Mouse (Mus musculus) megakaryocyte-erythroid progenitor cell, adult 5-6 weeks (primary cell): ENCODE measurements at regions not wholly inside any gene's neighbourhood (a gene's known extent, or its start where the extent isn't known, plus 50 kb on each side); places are given as distances from the start of the nearest gene placed in this dataset.
A peak's percentile ranks its signal among the peaks of the same experiment; 100 is the strongest.
"Not testable (repeated sequence)": the region's sequence is repeated elsewhere in the genome, so short reads cannot be mapped to it uniquely, and the experiment has no call there.

Experiments
- ATAC-seq: replicated peaks from 2 replicates; pipeline ENCODE4 v1.8.0; 2016; ENCODE audit warnings: mild to moderate bottlenecking, inconsistent platforms; ENCODE audit not compliant: severe bottlenecking, poor library complexity, low FRiP score, low TSS enrichment

DNA sequence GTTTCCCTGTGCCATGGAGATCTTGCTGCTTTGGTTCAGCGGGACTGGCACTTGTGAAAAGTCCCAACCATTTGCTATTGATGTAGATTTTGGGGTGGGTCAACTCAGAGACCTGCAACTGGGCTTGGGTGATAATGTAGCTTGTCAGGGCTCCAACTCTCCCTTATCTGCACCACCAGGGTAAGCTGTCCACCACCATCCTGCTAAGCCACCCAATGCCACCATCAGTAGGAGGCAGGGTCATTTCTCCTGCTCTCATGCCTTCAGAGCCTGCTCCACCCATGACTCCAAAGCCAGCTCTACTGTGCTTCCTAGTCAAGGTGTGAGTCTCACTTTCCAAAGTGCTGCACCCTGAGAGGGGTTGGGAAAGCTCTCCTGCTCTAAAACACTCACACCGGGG, 776.2 kb downstream of the Diaph2 start:
- peak; percentile 61; the same call in 1 of the 2 replicates for ATAC-seq

DNA sequence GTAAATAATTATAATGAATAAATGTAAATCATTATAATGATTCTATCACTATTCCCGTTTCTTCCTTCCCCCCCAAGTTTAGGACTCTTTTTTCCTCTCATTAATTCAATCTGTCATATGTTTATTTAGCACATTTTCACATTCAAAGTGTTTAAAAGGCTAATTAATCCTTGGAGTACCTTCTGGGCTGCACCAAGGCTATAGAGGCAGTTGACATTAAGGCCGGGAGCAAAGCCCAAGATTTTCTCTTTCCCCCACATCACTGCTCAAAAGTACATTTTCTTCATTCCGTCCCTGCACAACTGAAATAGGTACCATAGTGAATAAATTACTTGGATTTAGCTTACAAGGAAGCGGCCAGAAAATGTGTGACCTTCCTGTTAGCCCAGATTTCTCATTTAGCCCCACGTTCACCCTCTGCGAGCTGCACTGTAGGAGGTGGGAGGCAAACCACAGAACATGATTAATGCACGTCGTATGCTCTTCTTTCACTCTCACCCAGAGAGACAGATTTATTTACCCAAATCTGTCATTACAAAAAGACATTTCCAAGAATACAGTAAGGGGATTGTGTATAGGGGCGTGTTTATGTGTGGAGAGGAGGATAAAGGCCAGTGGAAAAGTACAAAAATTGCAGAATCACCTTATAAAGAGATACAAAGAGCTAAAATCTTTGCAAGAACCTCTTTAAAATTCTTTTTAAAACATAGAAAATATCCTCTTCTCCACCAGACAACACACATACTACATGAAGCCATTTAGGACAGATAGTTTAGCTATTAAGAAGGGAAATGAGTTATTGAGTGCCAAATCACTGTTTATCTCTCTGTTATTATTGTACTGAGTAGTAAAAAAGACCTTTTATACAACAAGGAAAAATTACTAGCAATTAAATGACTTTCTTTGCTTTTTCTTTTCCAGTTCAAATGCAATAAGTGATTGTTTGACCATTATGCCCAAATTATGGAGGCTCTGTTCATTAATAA, 783.9 kb downstream of the Diaph2 start:
- ATAC-seq, result no peak

DNA sequence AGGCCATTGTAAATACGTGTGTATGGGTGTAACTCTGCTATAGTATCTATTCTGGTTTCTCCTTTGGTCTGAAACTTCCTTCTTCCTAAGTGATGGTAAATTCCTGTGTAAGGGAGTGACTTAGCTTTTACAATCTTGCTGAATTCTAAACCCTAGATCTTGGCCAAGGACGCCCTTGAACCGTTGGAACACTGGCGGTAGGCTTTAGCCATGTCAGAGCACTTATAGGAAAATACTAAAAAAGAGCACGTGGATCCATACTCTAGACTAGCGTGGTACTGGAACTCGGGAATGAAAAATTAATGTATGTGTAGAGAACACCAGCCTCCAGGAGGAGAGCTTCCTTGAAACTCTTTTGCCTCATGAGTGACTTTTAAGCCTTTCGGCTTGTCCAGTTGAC, 789.2 kb downstream of the Diaph2 start:
- ATAC-seq, result not testable (repeated sequence)

DNA sequence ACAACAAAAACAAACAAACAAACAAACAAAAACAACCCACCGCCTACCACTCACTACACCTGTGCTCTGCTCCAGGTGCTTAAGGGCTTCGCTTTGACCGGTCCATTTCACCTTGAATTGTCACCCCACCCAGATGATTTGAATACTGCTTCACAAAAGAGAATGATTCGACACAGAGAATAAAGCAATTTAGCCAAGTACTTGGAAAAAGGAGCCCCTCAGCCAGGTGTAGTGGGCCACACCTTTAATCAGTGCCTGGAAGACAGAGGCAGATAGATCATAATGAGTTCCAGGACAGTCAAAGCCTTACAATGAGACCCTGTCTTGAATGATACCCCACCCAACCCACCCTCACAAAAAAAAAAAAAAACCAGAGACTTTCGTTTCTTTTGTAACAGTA, 798.5 kb downstream of the Diaph2 start:
- ATAC-seq, result no peak

DNA sequence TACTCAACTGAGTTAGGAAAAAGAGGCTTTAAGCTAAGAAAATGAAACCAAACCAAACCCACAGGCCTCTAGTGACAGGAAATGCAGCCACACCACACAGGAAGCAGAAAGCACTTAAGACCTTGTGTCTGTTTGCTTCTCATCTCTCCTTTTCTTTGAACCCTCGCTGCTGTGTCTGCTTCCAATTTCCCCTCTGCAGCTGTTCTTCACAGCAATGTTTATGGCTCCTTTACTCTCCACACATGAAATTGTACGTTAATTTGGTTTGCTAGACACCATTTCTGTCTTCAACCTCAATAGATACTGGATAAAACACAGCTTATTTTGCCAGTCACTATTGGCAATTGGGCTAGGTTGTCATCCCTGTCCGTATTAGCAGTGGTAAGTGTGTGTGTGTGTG, 799.7 kb downstream of the Diaph2 start:
- ATAC-seq, result no peak

DNA sequence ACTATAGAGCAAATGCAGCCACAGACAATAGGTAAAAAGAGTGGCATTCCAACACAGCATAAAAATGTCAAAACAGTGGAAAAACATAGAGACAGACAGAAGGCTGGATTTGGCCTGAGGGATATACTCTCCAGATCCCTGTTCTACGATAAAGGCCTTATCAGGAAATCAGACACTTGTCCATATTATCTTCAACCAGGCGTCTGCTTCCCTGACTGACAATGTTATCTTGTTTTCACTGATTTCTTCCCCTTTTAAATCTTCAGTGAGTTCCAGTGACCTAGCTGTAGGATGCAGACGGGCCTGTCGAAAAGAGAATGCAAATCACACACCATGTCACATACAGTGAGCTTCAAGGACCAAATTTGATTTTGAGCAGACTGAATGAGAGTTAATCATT, 800.4 kb downstream of the Diaph2 start:
- ATAC-seq, result no peak

DNA sequence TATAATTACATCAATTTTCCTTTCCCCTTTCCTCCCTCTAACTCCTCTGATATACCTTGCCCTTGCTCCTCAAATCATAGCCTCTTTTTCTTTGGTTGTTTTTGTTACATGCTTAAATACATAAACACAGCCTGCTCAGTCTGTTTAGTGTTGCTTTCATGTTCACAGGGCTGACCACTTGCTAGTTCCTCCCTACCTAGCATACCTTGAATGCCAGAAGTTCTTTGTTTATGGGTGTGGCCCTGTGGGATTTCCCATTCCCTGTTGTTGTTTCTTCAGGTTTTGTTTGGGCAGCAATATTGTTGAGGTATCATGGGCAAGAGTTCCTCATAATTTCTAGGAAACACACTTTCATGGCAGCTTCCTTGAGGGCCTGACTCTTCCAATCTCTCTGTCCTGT, 807.7 kb downstream of the Diaph2 start:
- ATAC-seq, result no peak

DNA sequence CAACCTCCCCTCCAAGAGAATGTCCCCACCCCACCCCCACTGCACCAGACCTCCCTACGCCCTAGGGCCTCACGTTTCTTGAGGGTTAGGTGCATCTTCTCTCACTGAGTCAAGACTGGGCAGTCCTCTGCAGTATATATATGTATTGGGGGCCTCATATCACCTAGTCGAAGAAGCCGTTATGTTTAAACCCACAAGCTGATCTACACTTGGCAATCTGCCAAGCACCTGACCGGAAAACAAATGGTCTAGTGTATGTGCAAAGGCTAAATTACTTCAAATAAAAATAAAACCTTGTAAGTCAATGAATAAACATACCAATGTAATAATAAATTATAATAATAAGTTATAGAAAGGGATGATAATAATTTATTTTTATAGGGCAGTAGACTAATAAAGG, 828.2 kb downstream of the Diaph2 start:
- no peak for ATAC-seq

DNA sequence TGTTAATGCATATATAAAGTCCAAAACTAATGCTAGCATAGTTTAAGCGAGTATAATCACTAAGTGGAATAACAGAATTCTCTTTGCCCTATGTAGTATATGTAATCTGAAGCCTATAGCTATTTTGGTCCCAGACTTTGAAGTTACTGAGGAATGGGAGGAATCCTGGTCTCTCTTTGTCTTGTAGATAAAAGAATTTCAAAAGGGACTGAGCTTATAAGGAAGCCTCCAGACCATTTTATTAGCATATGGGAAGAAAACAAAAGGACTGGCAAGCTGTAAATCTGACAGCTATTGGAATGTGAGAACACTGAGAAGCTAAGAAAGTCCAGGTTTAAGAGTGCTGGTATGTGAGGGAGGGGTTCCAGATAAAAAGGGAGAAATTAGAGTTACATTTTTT, 847.1 kb downstream of the Diaph2 start:
- no peak for ATAC-seq

DNA sequence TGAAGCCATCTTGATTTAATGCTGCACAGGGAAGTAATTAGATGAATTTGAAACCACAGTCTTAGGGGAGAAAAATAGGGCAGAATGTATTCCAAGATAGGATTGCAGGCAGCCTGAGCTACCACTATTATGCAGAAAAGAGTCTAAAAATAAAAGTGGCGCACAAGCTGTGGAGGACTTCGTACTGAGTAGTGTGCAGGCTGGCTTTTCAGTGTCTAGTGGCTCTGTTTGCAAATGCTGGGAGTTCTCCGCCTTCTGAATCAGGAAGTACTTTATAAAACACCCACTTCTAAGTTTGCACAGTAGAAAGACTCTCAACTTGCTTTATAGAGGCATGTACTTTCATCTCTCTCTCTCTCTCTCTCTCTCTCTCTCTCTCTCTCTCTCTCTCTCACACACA, 852.4 kb downstream of the Diaph2 start:
- no peak for ATAC-seq

DNA sequence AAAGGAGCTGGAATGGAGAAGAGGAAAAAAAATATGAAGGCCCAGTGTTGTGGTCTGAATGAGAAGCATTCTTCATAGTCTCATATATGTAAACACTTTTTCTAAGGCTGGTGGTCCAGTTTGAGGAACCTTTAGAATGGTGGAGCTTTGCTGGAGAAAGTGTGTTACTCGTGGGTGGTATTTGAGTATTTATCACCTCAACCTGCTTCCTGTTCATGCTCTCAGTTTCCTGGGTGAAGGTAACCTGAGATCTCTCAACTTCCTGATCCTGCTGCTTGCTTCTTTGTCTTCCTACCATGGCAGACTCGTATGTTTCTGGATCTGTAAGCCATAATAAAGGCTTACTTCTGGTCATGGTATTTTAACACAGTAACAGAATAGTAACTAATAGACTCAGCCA, 889.0 kb downstream of the Diaph2 start:
- ATAC-seq, result no peak

DNA sequence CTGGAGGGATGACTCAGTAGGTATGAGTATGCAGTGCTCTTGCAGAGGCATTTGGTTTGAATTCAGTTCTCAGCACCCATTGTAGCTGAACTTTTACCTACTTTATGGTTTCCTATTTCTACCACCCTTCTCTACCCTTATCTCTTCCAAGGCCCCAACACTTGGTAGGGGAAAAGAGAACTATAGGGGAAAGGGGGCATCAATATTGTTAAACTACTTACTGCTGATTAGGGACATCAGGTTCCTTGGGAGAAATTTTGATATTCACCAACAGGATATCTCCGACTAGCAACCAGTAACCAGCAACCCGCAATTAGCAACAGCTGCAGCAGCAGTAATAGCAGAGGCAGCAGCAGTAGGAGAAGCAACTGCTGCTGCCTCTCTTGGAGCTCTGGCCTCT, 906.3 kb downstream of the Diaph2 start:
- no peak for ATAC-seq

DNA sequence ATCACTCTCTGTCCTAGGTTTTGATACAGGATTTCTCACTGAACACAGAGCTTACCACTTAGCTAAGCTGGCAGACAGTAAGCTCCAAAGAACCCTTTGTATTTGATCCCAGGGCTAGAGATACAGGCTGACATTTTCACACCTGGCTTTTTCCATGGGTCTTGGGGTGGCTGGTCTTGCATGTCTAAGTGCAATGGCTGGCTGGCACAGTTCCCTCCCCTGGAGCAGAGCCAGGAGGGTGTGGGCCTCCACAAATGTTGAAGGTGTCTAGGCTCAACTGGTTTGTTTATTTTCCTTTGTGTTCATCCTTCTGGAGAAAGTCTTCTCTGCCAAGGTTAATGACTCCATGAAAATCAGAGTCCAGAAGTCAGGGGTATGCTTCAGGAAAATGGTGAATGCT, 934.8 kb downstream of the Diaph2 start:
- no peak for ATAC-seq

DNA sequence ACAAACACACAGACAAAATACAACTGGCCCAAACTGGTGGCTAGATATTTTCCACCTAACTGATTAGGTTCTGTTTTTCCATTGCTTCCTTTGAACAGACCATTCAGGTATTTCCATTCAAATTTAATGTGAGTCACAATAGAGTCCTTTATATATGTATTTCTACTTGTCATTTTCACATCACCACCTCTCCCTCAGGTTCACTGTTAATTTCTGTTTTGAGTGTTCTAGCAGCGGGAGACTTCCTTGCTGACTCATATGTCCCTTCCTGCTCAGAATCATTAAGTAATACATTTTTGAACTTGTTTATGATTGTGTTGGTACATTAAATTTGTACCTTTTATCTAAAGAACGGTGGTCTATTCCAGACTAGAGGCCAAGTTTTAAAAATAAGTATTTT, 959.4 kb downstream of the Diaph2 start:
- no peak for ATAC-seq

DNA sequence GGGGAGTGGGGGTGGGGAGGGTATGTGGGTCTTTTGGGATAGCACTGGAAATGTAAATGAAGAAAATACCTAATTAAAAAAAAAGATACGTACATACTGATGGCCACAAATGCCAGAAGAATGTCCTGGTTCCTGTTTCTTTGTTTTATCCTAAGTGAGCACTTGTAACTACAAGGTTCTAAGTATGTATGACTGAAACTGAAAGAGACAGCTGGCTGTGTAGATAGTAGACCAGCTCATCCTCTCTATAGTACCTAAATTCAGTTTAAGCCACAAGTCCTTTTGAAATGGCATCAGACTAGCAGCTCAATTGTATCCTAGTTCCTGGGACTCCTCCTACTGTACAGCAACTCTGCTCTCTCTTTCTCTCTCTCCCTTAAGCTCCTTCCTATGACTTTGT, 994.6 kb downstream of the Diaph2 start:
- not testable (repeated sequence) for ATAC-seq
